Mouse (Mus musculus) MEL (cell line): ENCODE measurements at regions not wholly inside any gene's neighbourhood (a gene's known extent, or its start where the extent isn't known, plus 50 kb on each side); places are given as distances from the start of the nearest gene placed in this dataset.

Source experiments
- DNase-seq: peaks from one replicate; pipeline ENCODE4 v3.0.0; 2011; ENCODE audit warnings: low read depth, low spot score
- H3K27ac ChIP-seq: 2 replicates; pipeline ENCODE4 v1.5.1; 2012; ENCODE audit warnings: low read depth, mild to moderate bottlenecking, control low read depth, low read length, moderate library complexity; ENCODE audit not compliant: control insufficient read depth
- H3K27me3 ChIP-seq, 2 experiments: fragments of 150-350 bp in 1 of 2; sonication (generic) in 1 of 2; 2 replicates each; pipeline ENCODE4 v1.6.1; 2012; ENCODE audit warnings: low read length in 2 of 2, mild to moderate bottlenecking in 2 of 2, improper control_type of control experiment in 1 of 2, moderate library complexity in 1 of 2; ENCODE audit not compliant: insufficient read depth in 2 of 2, control insufficient read depth in 1 of 2
- H3K36me3 ChIP-seq, 2 experiments: 2 replicates each; pipeline ENCODE4 v1.6.1; 2012 to 2014; ENCODE audit warnings: low read length in 2 of 2, improper control_type of control experiment in 1 of 2, inconsistent platforms in 1 of 2, mild to moderate bottlenecking in 1 of 2; ENCODE audit not compliant: insufficient read depth in 2 of 2, control insufficient read depth in 1 of 2
- H3K4me1 ChIP-seq, 2 experiments: fragments of 150-350 bp in 1 of 2; sonication (generic) in 1 of 2; 2 replicates each; pipeline ENCODE4 v1.6.1; 2012; ENCODE audit warnings: low read length in 2 of 2, improper control_type of control experiment in 1 of 2, mild to moderate bottlenecking in 1 of 2; ENCODE audit not compliant: insufficient read depth in 2 of 2, control insufficient read depth in 1 of 2
- H3K4me3 ChIP-seq, 2 experiments: fragments of 150-350 bp in 1 of 2; sonication (generic) in 1 of 2; 2 replicates each; pipeline ENCODE4 v1.5.1; 2012; ENCODE audit warnings: low read depth in 2 of 2, low read length in 2 of 2, mild to moderate bottlenecking in 2 of 2, moderate library complexity in 2 of 2, control low read depth in 1 of 2, improper control_type of control experiment in 1 of 2; ENCODE audit not compliant: control insufficient read depth in 1 of 2, insufficient read depth in 1 of 2
- H3K79me2 ChIP-seq: 2 replicates; pipeline ENCODE4 v1.6.1; 2012; ENCODE audit warnings: mild to moderate bottlenecking, low read length, moderate library complexity; ENCODE audit not compliant: control insufficient read depth, poor library complexity, insufficient read depth
- H3K9ac ChIP-seq: 2 replicates; pipeline ENCODE4 v1.6.1; 2012; ENCODE audit warnings: low read depth, mild to moderate bottlenecking, control low read depth, low read length, moderate library complexity; ENCODE audit not compliant: control insufficient read depth, poor library complexity, severe bottlenecking
- H3K9me3 ChIP-seq: fragments of 150-350 bp; sonication (generic); replicated peaks from 2 replicates; pipeline ENCODE4 v1.6.1; 2012; ENCODE audit warnings: mild to moderate bottlenecking, low read length, improper control_type of control experiment, moderate library complexity; ENCODE audit not compliant: insufficient read depth
- BHLHE40 ChIP-seq: IDR thresholded peaks from 2 replicates; pipeline ENCODE4 v1.6.1; 2012; ENCODE audit warnings: low read depth, mild to moderate bottlenecking, inconsistent platforms, low read length, improper control_type of control experiment, borderline replicate concordance
- CHD1 ChIP-seq: IDR thresholded peaks from 2 replicates; pipeline ENCODE4 v1.6.1; 2012; ENCODE audit warnings: low read depth, mild to moderate bottlenecking, inconsistent platforms, low read length, improper control_type of control experiment
- CHD2 ChIP-seq: IDR thresholded peaks from 2 replicates; pipeline ENCODE4 v1.6.1; 2011; ENCODE audit warnings: low read length, improper control_type of control experiment
- EP300 ChIP-seq, 2 experiments: IDR thresholded peaks; 2 replicates each; pipeline ENCODE4 v1.6.1; 2011; ENCODE audit warnings: improper control_type of control experiment in 2 of 2, low read length in 2 of 2, low read depth in 1 of 2, mild to moderate bottlenecking in 1 of 2
- GABPA ChIP-seq: IDR thresholded peaks from 2 replicates; pipeline ENCODE4 v1.6.1; 2012; ENCODE audit warnings: low read depth, mild to moderate bottlenecking, inconsistent platforms, low read length, improper control_type of control experiment, moderate library complexity
- HCFC1 ChIP-seq: IDR thresholded peaks from 2 replicates; pipeline ENCODE4 v1.6.1; 2012; ENCODE audit warnings: low read depth, mild to moderate bottlenecking, inconsistent platforms, low read length, improper control_type of control experiment, moderate library complexity
- JUND ChIP-seq: IDR thresholded peaks from 2 replicates; pipeline ENCODE4 v1.6.1; 2011; ENCODE audit warnings: low read depth, mild to moderate bottlenecking, improper control_type of control experiment, low read length
- MAFK ChIP-seq: IDR thresholded peaks from 2 replicates; pipeline ENCODE4 v1.6.1; 2011; ENCODE audit warnings: low read depth, mild to moderate bottlenecking, low read length, improper control_type of control experiment, borderline replicate concordance
- MAX ChIP-seq: IDR thresholded peaks from 2 replicates; pipeline ENCODE4 v1.6.1; 2011; ENCODE audit warnings: low read length, improper control_type of control experiment
- MAZ ChIP-seq: IDR thresholded peaks from 2 replicates; pipeline ENCODE4 v1.6.1; 2012; ENCODE audit warnings: low read depth, mild to moderate bottlenecking, inconsistent platforms, low read length, improper control_type of control experiment
- MEF2A ChIP-seq: IDR thresholded peaks from 2 replicates; pipeline ENCODE4 v1.6.1; 2014; ENCODE audit warnings: low read depth, mild to moderate bottlenecking, inconsistent platforms, low read length, improper control_type of control experiment; ENCODE audit not compliant: poor library complexity, insufficient replicate concordance, severe bottlenecking; ENCODE audit errors: extremely low read depth
- MXI1 ChIP-seq: IDR thresholded peaks from 2 replicates; pipeline ENCODE4 v1.6.1; 2011; ENCODE audit warnings: mild to moderate bottlenecking, low read depth, low read length, improper control_type of control experiment
- MYC ChIP-seq: IDR thresholded peaks from 2 replicates; pipeline ENCODE4 v1.6.1; 2011; ENCODE audit warnings: low read depth, mild to moderate bottlenecking, low read length, improper control_type of control experiment, moderate library complexity
- NELFE ChIP-seq: IDR thresholded peaks from 2 replicates; pipeline ENCODE4 v1.6.1; 2011; ENCODE audit warnings: low read depth, low read length, improper control_type of control experiment
- POLR2AphosphoS5 ChIP-seq: IDR thresholded peaks from 2 replicates; pipeline ENCODE4 v1.6.1; 2012; ENCODE audit warnings: low read depth, borderline replicate concordance, mild to moderate bottlenecking, inconsistent platforms, low read length, moderate library complexity, mixed read lengths
- RCOR1 ChIP-seq: IDR thresholded peaks from 2 replicates; pipeline ENCODE4 v1.6.1; 2012; ENCODE audit warnings: low read depth, mild to moderate bottlenecking, inconsistent platforms, low read length, improper control_type of control experiment
- SIN3A ChIP-seq: IDR thresholded peaks from 2 replicates; pipeline ENCODE4 v1.6.1; 2012; ENCODE audit warnings: low read length, improper control_type of control experiment, inconsistent platforms
- TAL1 ChIP-seq: IDR thresholded peaks from 2 replicates; pipeline ENCODE4 v1.6.1; 2012; ENCODE audit warnings: mild to moderate bottlenecking, inconsistent platforms, low read length, moderate library complexity, mixed read lengths
- TBP ChIP-seq: IDR thresholded peaks from 2 replicates; pipeline ENCODE4 v1.8.0; 2011; ENCODE audit warnings: low read depth, low read length, improper control_type of control experiment
- TCF12 ChIP-seq: IDR thresholded peaks from 2 replicates; pipeline ENCODE4 v1.6.1; 2014; ENCODE audit warnings: low read depth, mild to moderate bottlenecking, inconsistent platforms, low read length, improper control_type of control experiment, moderate library complexity
- UBTF ChIP-seq: IDR thresholded peaks from 2 replicates; pipeline ENCODE4 v1.6.1; 2012; ENCODE audit warnings: low read depth, mild to moderate bottlenecking, inconsistent platforms, low read length, improper control_type of control experiment, moderate library complexity, borderline replicate concordance; ENCODE audit not compliant: insufficient read depth
- USF1 ChIP-seq: IDR thresholded peaks from 2 replicates; pipeline ENCODE4 v1.6.1; 2014; ENCODE audit warnings: low read depth, mild to moderate bottlenecking, inconsistent platforms, low read length, improper control_type of control experiment, moderate library complexity
- ZKSCAN1 ChIP-seq: IDR thresholded peaks from 2 replicates; pipeline ENCODE4 v1.6.1; 2012; ENCODE audit warnings: low read depth, mild to moderate bottlenecking, inconsistent platforms, low read length, improper control_type of control experiment, moderate library complexity
- ZMIZ1 ChIP-seq: IDR thresholded peaks from 2 replicates; pipeline ENCODE4 v1.6.1; 2012; ENCODE audit warnings: low read depth, mild to moderate bottlenecking, inconsistent platforms, low read length, improper control_type of control experiment, moderate library complexity

GRCm38 (mm10) chr6:24347745-24348480, 167.0 kb downstream of the Iqub start:
- H3K4me1 ChIP-seq: no peaks in the 10 kb centered on the region
- H3K9ac ChIP-seq: no peak overlapping the region
- H3K4me3 ChIP-seq: no peak overlapping the region
- H3K27me3 ChIP-seq: no peaks in the 10 kb centered on the region
- DNase-seq: no peak
- H3K79me2 ChIP-seq: no peaks in the 10 kb centered on the region
- no peaks in the 10 kb centered on the region for H3K36me3 ChIP-seq
- no peak for TF ChIP-seq USF1
- no peak for TF ChIP-seq POLR2AphosphoS5
- TF ChIP-seq TBP: no peak
- TF ChIP-seq ZKSCAN1: no peak
- no peaks in the 10 kb centered on the region for H3K9me3 ChIP-seq
- H3K27ac ChIP-seq: no peak overlapping the region

DNA sequence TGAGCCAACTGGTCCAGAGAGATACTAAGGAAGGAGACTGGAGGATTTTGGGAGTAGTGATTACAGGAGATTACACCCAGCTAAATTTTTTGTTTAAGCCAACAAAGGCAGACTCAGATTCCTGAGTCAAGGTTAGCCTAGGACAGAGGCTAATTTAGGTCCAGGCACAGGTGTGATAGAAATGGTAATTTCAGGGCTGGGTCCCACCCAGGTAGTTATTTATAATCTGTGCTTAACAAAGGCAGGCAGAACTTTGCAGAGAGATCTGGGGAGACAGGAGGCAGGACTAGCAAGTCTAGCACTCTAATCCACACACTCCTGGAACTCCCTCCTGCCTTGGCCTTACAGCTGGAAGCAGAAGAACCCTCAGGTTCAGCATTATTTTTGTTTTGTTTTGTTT, 172.4 kb downstream of the Iqub start:
- H3K27me3 ChIP-seq: no peaks in the 10 kb centered on the region
- no peaks in the 10 kb centered on the region for H3K79me2 ChIP-seq
- no peaks in the 10 kb centered on the region for H3K36me3 ChIP-seq
- no peaks in the 10 kb centered on the region for H3K9me3 ChIP-seq
- TF ChIP-seq MAX (no peak), BHLHE40 (no peak), RCOR1 (no peak), ZKSCAN1 (no peak), POLR2AphosphoS5 (no peak), HCFC1 (no peak), TCF12 (no peak), MAFK (no peak), JUND (no peak)
- TF ChIP-seq, all 39 proteins: peak for 0
- DNase-seq: no peak
- no peak overlapping the region for H3K9ac ChIP-seq
- no peak overlapping the region for H3K4me3 ChIP-seq
- no peak overlapping the region for H3K27ac ChIP-seq
- H3K4me1 ChIP-seq: no peaks in the 10 kb centered on the region

DNA sequence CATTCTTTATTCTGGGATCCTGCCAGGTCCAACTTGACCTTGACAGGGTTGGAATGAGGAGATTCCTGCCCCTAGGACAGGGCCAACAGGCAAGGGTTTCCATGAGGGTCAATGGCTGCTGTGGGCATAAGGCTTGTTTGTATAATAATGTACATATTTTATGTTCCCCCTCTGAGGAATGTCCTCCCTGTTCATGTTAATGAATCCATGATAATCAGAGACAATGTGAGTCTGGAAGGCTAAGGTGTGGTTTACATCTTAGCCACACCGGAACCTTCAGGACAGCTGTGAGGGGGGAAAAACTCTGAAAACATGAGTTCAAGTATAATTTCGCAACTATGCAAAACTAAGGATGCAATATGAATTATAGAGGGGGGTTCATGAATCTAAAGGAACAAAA, 172.8 kb downstream of the Iqub start:
- no peak overlapping the region for H3K9ac ChIP-seq
- no peaks in the 10 kb centered on the region for H3K4me1 ChIP-seq
- no peak overlapping the region for H3K27ac ChIP-seq
- H3K36me3 ChIP-seq: no peaks in the 10 kb centered on the region
- no peak for DNase-seq
- no peak for TF ChIP-seq MXI1
- no peak for TF ChIP-seq MEF2A
- TF ChIP-seq GABPA: no peak
- no peak for TF ChIP-seq POLR2AphosphoS5
- TF ChIP-seq NELFE: no peak
- no peak for TF ChIP-seq ZMIZ1
- TF ChIP-seq TAL1: no peak
- TF ChIP-seq RCOR1: no peak
- no peak for TF ChIP-seq MAX
- TF ChIP-seq UBTF: no peak
- no peak for TF ChIP-seq CHD1
- no peak for TF ChIP-seq MYC
- TF ChIP-seq MAZ: no peak
- TF ChIP-seq TCF12: no peak
- TF ChIP-seq CHD2: no peak
- no peak for TF ChIP-seq HCFC1
- TF ChIP-seq MAFK: no peak
- TF ChIP-seq SIN3A: no peak
- no peak for TF ChIP-seq JUND
- no peak for TF ChIP-seq EP300 (IDR thresholded peaks at IDR 0.05; ENCODE audit: low read depth in 1 of 2, low read length in 2 of 2)
- no peaks in the 10 kb centered on the region for H3K79me2 ChIP-seq
- no peaks in the 10 kb centered on the region for H3K9me3 ChIP-seq
- no peak overlapping the region for H3K4me3 ChIP-seq
- no peaks in the 10 kb centered on the region for H3K27me3 ChIP-seq
